Mouse (Mus musculus): ENCODE results near the gene Galnt17.
A peak's percentile ranks its signal among the peaks of the same experiment; 100 is the strongest.

Gene Galnt17

GRCm38 (mm10) chr5:130927794-130928149 is 380.5 kb downstream of the Galnt17 start:
- DNase-seq (ENCODE audit: low spot score in 2 of 2) = no peak

DNA sequence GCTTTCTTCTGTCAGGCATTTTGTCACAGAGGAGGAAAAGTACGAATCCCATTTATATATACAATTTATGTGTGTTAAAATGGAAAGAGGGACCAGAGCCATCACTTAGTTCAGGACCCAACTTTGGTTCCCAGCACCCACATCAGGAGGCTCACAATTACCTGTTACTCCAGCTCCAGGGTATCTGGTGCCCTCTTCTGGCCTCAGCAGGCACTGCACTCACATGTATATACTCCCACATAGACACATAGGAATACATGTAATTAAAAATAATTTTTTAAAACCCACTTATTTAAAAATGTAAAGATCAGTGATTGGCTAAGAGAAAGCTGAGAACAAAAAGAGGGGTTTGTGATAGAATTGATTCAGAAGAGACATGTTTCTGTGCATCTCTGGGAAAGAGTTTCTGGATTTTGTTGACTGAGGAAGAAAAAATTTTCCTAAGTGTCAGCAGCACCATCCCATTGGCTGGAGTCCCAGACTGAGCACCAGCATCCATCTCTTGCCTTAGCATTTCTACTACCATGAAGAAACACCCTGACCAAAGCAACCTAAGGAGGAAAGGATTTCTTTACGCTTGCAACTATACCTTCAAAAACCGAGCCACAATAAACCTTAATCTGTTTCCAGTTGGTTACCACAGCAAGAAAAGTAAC is 381.0 kb downstream of the Galnt17 start:
- DNase-seq (ENCODE audit: low spot score in 2 of 2) = no peak

DNA sequence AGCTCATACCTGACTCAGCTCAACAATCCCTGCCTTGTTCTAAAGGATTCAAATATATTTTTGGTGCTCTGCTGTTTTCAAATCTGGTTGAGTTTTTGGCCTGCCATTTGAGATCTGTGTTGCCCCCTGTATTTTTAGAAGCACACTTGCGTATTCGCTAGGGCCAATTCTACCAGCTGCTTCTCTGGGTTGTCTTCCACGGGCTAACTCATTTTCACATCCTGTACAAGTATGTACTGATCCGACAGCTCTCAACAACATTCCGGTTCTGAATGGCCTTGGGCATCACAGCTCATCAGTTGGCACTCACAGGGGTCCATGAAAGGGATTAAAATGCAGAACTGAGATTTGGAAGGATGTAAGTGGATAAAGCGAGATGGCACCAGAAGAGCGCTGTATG is 382.6 kb downstream of the Galnt17 start:
- no peak for DNase-seq (ENCODE audit: low spot score in 2 of 2)

- no peak for DNase-seq (ENCODE audit: low spot score in 2 of 2)
These were observed 384.0 kb downstream of the Galnt17 start for GRCm38 (mm10) chr5:130924245-130924827.

DNA sequence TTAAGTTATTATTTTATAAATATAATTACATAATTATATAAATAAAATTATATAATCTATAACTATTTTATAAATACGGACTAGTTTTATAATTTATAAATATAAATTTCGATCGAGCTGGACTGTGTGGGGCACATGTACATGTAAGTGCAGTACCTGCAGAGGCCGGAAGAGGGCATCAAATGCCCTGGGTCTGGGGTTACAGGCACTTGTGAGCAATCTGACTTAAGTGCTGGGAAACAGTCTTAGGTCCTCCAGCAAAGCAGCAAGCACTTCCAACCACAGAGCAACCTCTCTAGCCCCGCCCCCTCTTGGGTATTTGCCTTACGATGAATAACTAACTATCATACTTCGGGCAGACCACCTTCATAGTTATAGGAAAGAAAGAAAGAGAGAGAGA is 388.3 kb downstream of the Galnt17 start:
- no peak for DNase-seq (ENCODE audit: low spot score in 2 of 2)

- DNase-seq (ENCODE audit: low spot score in 2 of 2) = no peak
These were observed 393.7 kb downstream of the Galnt17 start for GRCm38 (mm10) chr5:130914606-130915005.

- no peak for DNase-seq (ENCODE audit: low spot score in 2 of 2)
These were observed 396.7 kb downstream of the Galnt17 start for GRCm38 (mm10) chr5:130911551-130911950.

DNA sequence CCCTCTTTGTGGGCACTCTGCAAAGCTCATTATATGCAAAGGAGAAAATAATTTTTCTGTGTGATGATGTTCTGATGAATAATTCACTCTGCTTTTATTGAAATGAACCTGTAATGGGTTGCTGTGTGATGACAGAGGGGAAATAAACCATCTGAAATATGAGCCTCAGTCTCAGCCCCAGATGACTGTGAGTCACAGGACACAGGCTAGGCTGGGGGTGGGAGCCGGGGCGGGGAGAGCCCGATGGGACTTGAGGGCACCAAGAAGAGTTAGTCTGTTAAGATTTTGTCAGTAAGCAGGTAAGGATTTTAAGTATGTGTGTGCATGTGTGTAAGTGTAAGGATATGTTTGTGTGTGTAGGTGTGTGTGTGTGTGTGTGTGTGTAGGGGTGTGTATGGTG is 406.6 kb downstream of the Galnt17 start:
- DNase-seq (ENCODE audit: low spot score in 2 of 2) = no peak

DNA sequence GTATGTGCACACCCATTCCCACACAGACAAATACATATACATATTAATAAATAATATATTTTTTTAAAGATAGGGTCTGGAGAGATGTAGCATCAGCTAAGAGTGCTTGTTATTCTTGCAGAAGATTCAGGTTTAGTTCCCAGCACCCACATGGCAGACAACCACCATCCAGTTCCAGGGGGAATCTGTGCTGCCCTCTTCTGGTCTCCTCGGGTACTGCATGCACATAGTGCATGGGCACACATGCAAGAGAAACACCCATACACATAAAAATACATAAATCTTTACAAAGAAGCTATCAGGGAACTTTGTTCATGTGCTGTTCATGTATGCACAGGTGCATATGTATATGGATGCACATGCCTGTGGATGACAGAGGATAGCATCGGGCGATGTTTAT is 412.3 kb downstream of the Galnt17 start:
- no peak for DNase-seq (ENCODE audit: low spot score in 2 of 2)

GRCm38 (mm10) chr5:130891735-130892134 is 416.6 kb downstream of the Galnt17 start:
- no peak for DNase-seq (ENCODE audit: low spot score in 2 of 2)

DNA sequence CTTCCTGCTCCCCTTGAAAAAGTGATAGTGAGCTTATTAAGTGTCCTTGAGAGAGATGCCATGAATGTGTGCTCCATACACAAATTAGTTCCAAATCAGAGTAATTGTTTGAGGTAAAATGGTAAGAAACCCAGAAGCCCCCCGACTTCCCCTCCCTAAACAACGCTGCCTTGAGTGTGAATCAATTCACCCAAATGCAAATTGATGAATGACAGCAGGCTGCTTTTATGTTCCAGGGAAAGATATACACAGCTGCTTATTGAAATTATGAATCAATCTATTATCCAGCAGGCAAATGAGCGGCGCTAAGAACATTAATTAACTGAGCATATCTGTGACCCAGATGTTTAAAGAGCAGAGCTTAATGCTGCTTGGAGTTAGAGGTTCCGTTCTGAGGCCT is 428.0 kb downstream of the Galnt17 start:
- no peak for DNase-seq (ENCODE audit: low spot score in 2 of 2)

GRCm38 (mm10) chr5:130875391-130875790 is 432.9 kb downstream of the Galnt17 start:
- no peak for DNase-seq (ENCODE audit: low spot score in 2 of 2)

GRCm38 (mm10) chr5:130871086-130871485 is 437.2 kb downstream of the Galnt17 start:
- no peak for DNase-seq (ENCODE audit: low spot score in 2 of 2)

GRCm38 (mm10) chr5:130869869-130870268 is 438.4 kb downstream of the Galnt17 start:
- DNase-seq (ENCODE audit: low spot score in 2 of 2) = no peak

GRCm38 (mm10) chr5:130862302-130862701 is 446.0 kb downstream of the Galnt17 start:
- DNase-seq (ENCODE audit: low spot score in 2 of 2) = peak; percentile 24 to 30

DNA sequence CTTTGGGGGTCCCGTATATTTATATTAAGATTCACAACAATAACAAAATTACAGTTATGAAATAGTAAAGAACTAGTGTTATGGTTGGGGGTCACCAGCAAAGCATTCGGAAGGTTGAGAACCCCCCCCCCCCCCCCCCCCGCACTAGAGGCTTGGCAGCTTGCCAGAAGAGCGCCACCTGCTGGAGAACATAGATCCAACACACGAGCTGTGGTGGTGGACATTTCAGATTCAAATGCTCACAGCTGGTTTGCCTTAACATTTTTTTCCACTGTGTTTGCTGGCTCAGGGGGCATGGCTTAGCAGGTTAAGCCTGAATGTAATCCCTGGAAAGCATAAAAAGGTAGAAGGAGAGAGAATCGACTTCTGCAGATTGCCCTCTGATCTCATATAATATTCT is 448.6 kb downstream of the Galnt17 start:
- no peak for DNase-seq (ENCODE audit: low spot score in 2 of 2)

DNA sequence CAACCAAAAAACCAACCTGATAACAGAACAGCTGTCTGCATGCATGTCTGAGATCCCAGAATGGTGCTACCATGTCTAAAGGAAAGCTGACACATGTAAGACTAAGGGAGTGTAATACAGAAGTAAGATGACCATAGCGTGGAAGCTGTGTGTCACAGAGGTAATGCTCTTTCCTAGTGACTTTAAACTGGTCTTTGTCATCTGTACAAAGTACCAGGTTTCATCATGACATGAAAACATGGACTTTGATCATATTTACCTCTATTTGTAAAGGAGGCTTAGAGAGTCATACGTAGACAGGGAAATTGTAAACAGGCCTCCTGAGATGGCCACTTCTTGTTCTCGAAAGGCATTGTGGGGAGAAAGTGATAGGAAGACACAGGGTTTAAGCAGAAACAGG is 449.6 kb downstream of the Galnt17 start:
- no peak for DNase-seq (ENCODE audit: low spot score in 2 of 2)

DNA sequence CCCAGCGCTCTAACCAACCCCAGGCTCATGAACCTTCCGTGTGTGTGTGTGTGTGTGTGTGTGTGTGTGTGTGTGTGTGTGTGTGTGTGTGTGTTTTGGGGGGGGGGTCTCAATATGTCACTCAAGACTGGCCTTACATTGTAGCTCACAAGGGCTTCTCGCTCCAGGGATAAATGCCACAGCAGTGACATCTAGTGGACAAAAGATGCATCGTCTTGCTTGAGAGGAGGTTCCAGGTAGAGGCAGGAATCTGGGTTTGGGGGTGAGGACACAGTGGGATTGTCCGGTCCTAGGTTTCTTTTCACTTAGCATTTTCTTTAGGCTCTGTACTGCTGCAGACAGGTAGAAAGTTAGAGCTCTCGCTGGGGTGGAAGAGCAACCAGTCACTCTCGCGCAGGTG is 450.1 kb downstream of the Galnt17 start:
- no peak for DNase-seq (ENCODE audit: low spot score in 2 of 2)

- peak; percentile 80 to 82 for DNase-seq (ENCODE audit: low spot score in 2 of 2)
These were observed 453.9 kb downstream of the Galnt17 start for GRCm38 (mm10) chr5:130854430-130854829.

- DNase-seq (ENCODE audit: low spot score in 2 of 2) = peak; percentile 70 to 80
These were observed 454.9 kb downstream of the Galnt17 start for GRCm38 (mm10) chr5:130853371-130853770.

DNA sequence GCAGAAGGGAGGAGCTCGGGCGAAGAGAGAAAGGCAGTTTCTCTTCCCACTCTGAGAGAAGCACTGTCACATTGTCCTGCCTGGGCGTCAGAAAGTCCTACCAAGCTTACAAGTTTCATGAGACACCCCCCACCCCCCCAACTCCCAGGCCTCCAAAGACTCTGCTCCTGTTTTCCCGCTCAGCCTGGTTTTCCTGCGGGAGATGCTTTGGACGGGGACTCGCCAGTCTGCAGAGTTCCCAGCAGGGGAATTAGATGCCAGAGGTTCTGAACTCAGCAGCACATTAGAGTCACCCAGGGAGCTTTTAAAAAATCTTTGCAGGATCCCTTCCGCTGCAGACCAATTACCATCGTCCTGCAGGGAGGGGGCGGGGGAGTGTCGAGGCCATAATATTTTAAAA is 456.1 kb downstream of the Galnt17 start:
- DNase-seq (ENCODE audit: low spot score in 2 of 2) = no peak

GRCm38 (mm10) chr5:130849610-130850009 is 458.7 kb downstream of the Galnt17 start:
- DNase-seq (ENCODE audit: low spot score in 2 of 2) = no peak

- no peak for DNase-seq (ENCODE audit: low spot score in 2 of 2)
These were observed 459.7 kb downstream of the Galnt17 start for GRCm38 (mm10) chr5:130848562-130848961.

GRCm38 (mm10) chr5:130825797-130826196 is 482.5 kb downstream of the Galnt17 start:
- DNase-seq (ENCODE audit: low spot score in 2 of 2) = no peak
